Mouse (Mus musculus) hindbrain, embryonic 16.5 days (tissue): ENCODE results near the gene Dydc1. TPM values are rescaled to one million over a fixed set of nuclear protein-coding genes. Genes with fewer than 3 reads are reported as not detected.
"Not testable (repeated sequence)": the region's sequence is repeated elsewhere in the genome, so short reads cannot be mapped to it uniquely, and the experiment has no call there.

Experiments used
- ATAC-seq: fragments of 200-750 bp; cut with Nextera tagmentation; 2 replicates; pipeline ENCODE4 v1.8.0; 2017; ENCODE audit warnings: moderate TSS enrichment, moderate library complexity
- H3K27ac ChIP-seq: fragments of 300-500 bp; sonication (generic); 2 replicates; pipeline ENCODE4 v1.5.1; 2014; ENCODE audit warnings: low read depth, mild to moderate bottlenecking, control low read depth, low read length, moderate library complexity
- H3K27me3 ChIP-seq: fragments of 300-500 bp; sonication (generic); replicated peaks from 2 replicates; pipeline ENCODE4 v1.6.1; 2014; ENCODE audit warnings: low read length; ENCODE audit not compliant: control insufficient read depth, insufficient read depth
- H3K36me3 ChIP-seq: fragments of 300-500 bp; sonication (generic); 2 replicates; pipeline ENCODE4 v1.6.1; 2014; ENCODE audit warnings: mild to moderate bottlenecking, low read length, moderate library complexity, mixed read lengths; ENCODE audit not compliant: control insufficient read depth, insufficient read depth
- H3K4me1 ChIP-seq: fragments of 300-500 bp; sonication (generic); 2 replicates; pipeline ENCODE4 v1.6.1; 2014; ENCODE audit warnings: low read depth, low read length; ENCODE audit not compliant: control insufficient read depth, insufficient read depth
- H3K4me2 ChIP-seq: fragments of 300-500 bp; sonication (generic); 2 replicates; pipeline ENCODE4 v1.6.1; 2014; ENCODE audit warnings: mild to moderate bottlenecking, low read length, control low read depth, moderate library complexity
- H3K4me3 ChIP-seq: fragments of 300-500 bp; sonication (generic); 2 replicates; pipeline ENCODE4 v1.5.1; 2014; ENCODE audit warnings: mild to moderate bottlenecking, low read length, control low read depth, moderate library complexity
- H3K9ac ChIP-seq: fragments of 300-500 bp; sonication (generic); 2 replicates; pipeline ENCODE4 v1.6.1; 2014; ENCODE audit warnings: low read depth, mild to moderate bottlenecking, control low read depth, low read length, moderate library complexity
- H3K9me3 ChIP-seq: fragments of 300-500 bp; sonication (generic); 2 replicates; pipeline ENCODE4 v1.6.1; 2014; ENCODE audit warnings: mild to moderate bottlenecking, low read length, moderate library complexity; ENCODE audit not compliant: control insufficient read depth
- WGBS: fragments of 180-500 bp; shearing (Covaris S2); extraction: QIAGEN DNeasy Blood & Tissue Kit; methylation state at CpG from one replicate; pipeline ENCODE4 v1.1.7; 2014; 5-methylcytosine and 5-hydroxymethylcytosine counted together
- polyA plus RNA-seq: library from polyadenylated mRNA; unstranded; fragments of >200 nt; fragmentation: Nextera tagmentation; extraction: Ambion mirVana; gene quantifications from 2 replicates; pipeline ENCODE4 v1.2.1, GENCODE M21; 2015

Dydc1 gene
- polyA plus RNA-seq, 1 experiment from 2014 or later = 0.26 TPM

GRCm38 (mm10) chr14:41050471-41050870 is 22.2 kb upstream of the Dydc1 start:
- Histone ChIP-seq H3K4me1 (no peaks in the 10 kb centered on the region), H3K9me3 (no peaks in the 10 kb centered on the region), H3K4me3 (no peak overlapping the region), H3K9ac (no peak overlapping the region), H3K27me3 (no peaks in the 10 kb centered on the region), H3K4me2 (no peak overlapping the region), H3K27ac (no peak overlapping the region), H3K36me3 (no peaks in the 10 kb centered on the region)
- no peak for ATAC-seq
- 75% methylated on average over 6 of the region's 6 CpGs for WGBS

GRCm38 (mm10) chr14:41052481-41052880 is 20.2 kb upstream of the Dydc1 start:
- no peak for ATAC-seq
- WGBS = 78% methylated on average over 5 of the region's 5 CpGs
- H3K9ac ChIP-seq = no peak overlapping the region

GRCm38 (mm10) chr14:41053190-41053589 is 19.5 kb upstream of the Dydc1 start:
- not testable (repeated sequence) for ATAC-seq
- WGBS = 60% methylated on average over 3 of the region's 4 CpGs

More at GRCm38 (mm10) chr14:41052481-41052880, 20.2 kb upstream of the Dydc1 start:
- no peaks in the 10 kb centered on the region for H3K36me3 ChIP-seq
- no peaks in the 10 kb centered on the region for H3K27me3 ChIP-seq
- no peak overlapping the region for H3K4me3 ChIP-seq
- H3K4me2 ChIP-seq = no peak overlapping the region
- H3K4me1 ChIP-seq = no peaks in the 10 kb centered on the region
- no peak overlapping the region for H3K27ac ChIP-seq
- no peaks in the 10 kb centered on the region for H3K9me3 ChIP-seq

GRCm38 (mm10) chr14:41065168-41065567 is 7.5 kb upstream of the Dydc1 start:
- Histone ChIP-seq H3K4me2 (no peak overlapping the region), H3K9ac (no peak overlapping the region), H3K27me3 (no peaks in the 10 kb centered on the region), H3K4me3 (no peak overlapping the region), H3K9me3 (no peaks in the 10 kb centered on the region), H3K27ac (no peak overlapping the region), H3K36me3 (no peaks in the 10 kb centered on the region), H3K4me1 (no peaks in the 10 kb centered on the region)
- WGBS = 54% methylated on average over 2 of the region's 2 CpGs
- no peak for ATAC-seq

More at GRCm38 (mm10) chr14:41053190-41053589, 19.5 kb upstream of the Dydc1 start:
- not testable (repeated sequence) for H3K4me3 ChIP-seq, H3K9ac ChIP-seq, H3K4me1 ChIP-seq, H3K4me2 ChIP-seq, H3K27me3 ChIP-seq, H3K36me3 ChIP-seq, H3K27ac ChIP-seq, H3K9me3 ChIP-seq

- Histone ChIP-seq H3K27me3 (no peaks in the 10 kb centered on the region), H3K4me2 (no peak overlapping the region), H3K27ac (no peak overlapping the region), H3K4me3 (no peak overlapping the region), H3K9ac (no peak overlapping the region), H3K36me3 (no peaks in the 10 kb centered on the region), H3K4me1 (no peaks in the 10 kb centered on the region), H3K9me3 (no peaks in the 10 kb centered on the region)
- WGBS = 5% methylated on average over 1 of the region's 1 CpGs
- ATAC-seq = no peak
Observed at GRCm38 (mm10) chr14:41066416-41066815, 6.3 kb upstream of the Dydc1 start.

DNA sequence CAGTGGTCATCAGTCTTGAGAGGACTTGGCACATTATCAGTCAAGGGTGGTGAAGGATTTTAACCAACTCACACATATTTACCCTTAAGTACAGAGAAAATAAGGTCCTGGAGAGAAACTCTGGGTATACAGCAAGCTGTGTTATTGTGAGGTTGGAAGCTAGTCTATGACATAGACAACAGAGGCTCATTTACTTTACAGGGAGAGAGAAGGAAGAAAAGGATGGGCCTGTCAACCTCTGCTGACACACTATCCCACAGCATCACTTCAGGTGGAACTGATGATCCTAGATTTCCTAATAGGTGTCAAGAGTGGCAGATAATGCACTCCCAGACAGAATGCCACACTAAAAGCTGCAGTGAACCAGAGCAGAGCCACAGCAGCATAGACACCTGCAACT is 3.6 kb upstream of the Dydc1 start, which contains the start of gene Dydc2:
Gene Dydc2 (minus strand): TSS at position 101 of the 400 bp plus-strand sequence.
- H3K4me2 ChIP-seq = no peak within 1 kb of the TSS
- H3K9me3 ChIP-seq = no peaks in the 10 kb centered on the region
- no peaks in the 10 kb centered on the region for H3K27me3 ChIP-seq
- H3K27ac ChIP-seq = no peak within 1 kb of the TSS
- H3K9ac ChIP-seq = no peak within 1 kb of the TSS
- H3K36me3 ChIP-seq = no peaks in the 10 kb centered on the region
- H3K4me1 ChIP-seq = peaks cover 4% of the 10 kb centered on the region
- no peak for ATAC-seq
- H3K4me3 ChIP-seq = no peak within 1 kb of the TSS

DNA sequence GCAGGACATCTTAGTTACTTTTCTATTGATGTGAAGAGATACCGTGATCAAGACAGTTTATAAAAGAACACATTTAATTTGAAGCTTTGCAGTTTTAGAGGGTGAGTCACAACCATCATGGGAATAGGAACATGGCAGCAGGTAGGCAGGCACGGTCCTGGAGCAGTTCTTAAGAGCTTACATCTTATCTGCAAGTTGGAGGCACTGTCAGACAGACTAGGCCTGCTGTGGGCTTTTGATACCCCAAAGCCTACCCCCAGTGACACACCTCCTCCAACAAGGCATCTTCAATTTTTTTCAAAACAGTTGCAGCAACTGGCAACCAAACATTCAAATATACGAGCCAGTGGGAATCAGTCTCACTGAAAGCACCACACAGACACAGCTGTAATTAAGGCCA is 2.4 kb upstream of the Dydc1 start:
- no peak overlapping the region for H3K4me2 ChIP-seq
- no peak overlapping the region for H3K4me3 ChIP-seq
- H3K27me3 ChIP-seq = no peaks in the 10 kb centered on the region
- H3K9ac ChIP-seq = no peak overlapping the region
- no peak overlapping the region for H3K27ac ChIP-seq
- 84% methylated on average over 3 of the region's 3 CpGs for whole genome bisulfite sequencing
- H3K9me3 ChIP-seq = no peaks in the 10 kb centered on the region
- H3K4me1 ChIP-seq = peaks cover 4% of the 10 kb centered on the region
- H3K36me3 ChIP-seq = no peaks in the 10 kb centered on the region
- ATAC-seq = no peak

- H3K9ac ChIP-seq = peak overlapping the region; percentile 55
- 1% methylated on average over 8 of the region's 8 CpGs for WGBS
- no peak for ATAC-seq
- H3K4me2 ChIP-seq = peak overlapping the region; percentile 90
- no peaks in the 10 kb centered on the region for H3K36me3 ChIP-seq
- H3K9me3 ChIP-seq = no peaks in the 10 kb centered on the region
- H3K27ac ChIP-seq = no peak overlapping the region
- H3K4me3 ChIP-seq = peak overlapping the region; percentile 50
- no peaks in the 10 kb centered on the region for H3K27me3 ChIP-seq
- H3K4me1 ChIP-seq = peaks cover 4% of the 10 kb centered on the region
Observed at GRCm38 (mm10) chr14:41072944-41073275, 199 bp downstream of the Dydc1 start.

GRCm38 (mm10) chr14:41082408-41082807 is 9.7 kb downstream of the Dydc1 start:
- H3K4me1 ChIP-seq = no peaks in the 10 kb centered on the region
- ATAC-seq = no peak
- no peak overlapping the region for H3K9ac ChIP-seq
- no peaks in the 10 kb centered on the region for H3K27me3 ChIP-seq
- WGBS = 94% methylated on average over 2 of the region's 2 CpGs
- H3K4me3 ChIP-seq = no peak overlapping the region
- no peaks in the 10 kb centered on the region for H3K36me3 ChIP-seq
- no peak overlapping the region for H3K4me2 ChIP-seq
- no peaks in the 10 kb centered on the region for H3K9me3 ChIP-seq
- H3K27ac ChIP-seq = no peak overlapping the region

- Histone ChIP-seq H3K27me3 (no peaks in the 10 kb centered on the region), H3K36me3 (no peaks in the 10 kb centered on the region), H3K9me3 (no peaks in the 10 kb centered on the region), H3K9ac (no peak overlapping the region), H3K4me2 (no peak overlapping the region), H3K27ac (no peak overlapping the region), H3K4me1 (no peaks in the 10 kb centered on the region), H3K4me3 (no peak overlapping the region)
- no peak for ATAC-seq
- 100% methylated on average over 1 of the region's 1 CpGs for WGBS
Observed at GRCm38 (mm10) chr14:41087509-41087908, 14.8 kb downstream of the Dydc1 start.
